Mouse (Mus musculus): ENCODE results near the gene Gm10142.

DNA sequence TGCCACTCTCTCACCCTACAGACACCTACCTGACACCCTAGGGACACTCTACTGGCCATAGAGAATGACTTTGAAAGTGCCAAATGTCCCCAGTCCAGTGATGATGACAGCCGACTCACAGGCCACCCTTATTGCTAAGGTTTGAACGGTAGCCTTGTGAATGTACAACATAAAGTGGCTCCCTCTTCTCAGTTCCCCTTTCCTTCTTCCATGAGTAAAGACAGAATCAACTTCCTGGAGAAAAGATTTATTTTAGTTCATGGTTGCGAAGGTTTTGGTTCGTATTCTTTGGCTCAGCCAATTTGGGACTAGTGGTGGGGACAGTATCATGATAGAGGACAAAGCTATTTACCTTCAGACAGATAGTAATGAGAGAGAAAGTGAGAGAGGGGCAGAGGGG lies 23.3 kb downstream of the Gm10142 start:
- TF ChIP-seq POLR2A (IDR thresholded peaks at IDR 0.05; ENCODE audit: low read depth, low read length) (no peak), CTCF (conservative IDR thresholded peaks at IDR 0.05; ENCODE audit: insufficient read depth, insufficient read length, low read depth, low read length) (no peak)
